Mouse (Mus musculus) CH12.LX (cell line): ENCODE measurements at regions not wholly inside any gene's neighbourhood (a gene's known extent, or its start where the extent isn't known, plus 50 kb on each side); places are given as distances from the start of the nearest gene placed in this dataset.

Experiments
- DNase-seq: peaks from one replicate; pipeline ENCODE4 v3.0.0-alpha.2; 2013; ENCODE audit errors: extremely low read depth
- H3K27ac ChIP-seq: 2 replicates; pipeline ENCODE4 v1.5.1; 2012; ENCODE audit warnings: low read depth, mild to moderate bottlenecking, control low read depth, moderate library complexity; ENCODE audit not compliant: insufficient read depth
- H3K27me3 ChIP-seq: replicated peaks from 2 replicates; pipeline ENCODE3; 2012; ENCODE audit warnings: inconsistent platforms
- H3K36me3 ChIP-seq, 2 experiments: replicated peaks in 1 of 2; 2 replicates each; pipeline versions ENCODE3 to v1.6.1; 2012; ENCODE audit warnings: inconsistent platforms in 1 of 2, low read length in 1 of 2, mild to moderate bottlenecking in 1 of 2, mixed read lengths in 1 of 2, moderate library complexity in 1 of 2; ENCODE audit not compliant: control insufficient read depth in 1 of 2, insufficient read depth in 1 of 2
- H3K4me1 ChIP-seq, 2 experiments: 2 replicates each; pipeline ENCODE4 v1.6.1; 2012; ENCODE audit warnings: inconsistent platforms in 1 of 2, moderate library complexity in 1 of 2; ENCODE audit not compliant: insufficient read depth in 2 of 2, control insufficient read depth in 1 of 2
- H3K4me2 ChIP-seq: 2 replicates; pipeline ENCODE4 v1.6.1; 2012; ENCODE audit warnings: low read depth, mild to moderate bottlenecking, control low read depth; ENCODE audit not compliant: poor library complexity, insufficient read depth, severe bottlenecking
- H3K4me3 ChIP-seq, 3 experiments: fragments of 150-350 bp in 1 of 3; sonication (generic) in 1 of 3; replicated peaks in 1 of 3; 2 replicates each; pipeline versions ENCODE3 to v1.5.1; 2011 to 2012; ENCODE audit warnings: low read depth in 2 of 3, low read length in 2 of 3, mild to moderate bottlenecking in 2 of 3, moderate library complexity in 2 of 3, control low read depth in 1 of 3, improper control_type of control experiment in 1 of 3, inconsistent platforms in 1 of 3, mixed read lengths in 1 of 3; ENCODE audit not compliant: poor library complexity in 1 of 3
- H3K79me2 ChIP-seq: replicated peaks from 2 replicates; pipeline ENCODE4 v1.6.1; 2012; ENCODE audit warnings: mild to moderate bottlenecking, moderate library complexity; ENCODE audit not compliant: control insufficient read depth, poor library complexity, insufficient read depth, severe bottlenecking; ENCODE audit errors: extremely low read depth
- H3K9ac ChIP-seq: 2 replicates; pipeline ENCODE4 v1.6.1; 2012; ENCODE audit warnings: low read depth, mild to moderate bottlenecking, control low read depth, moderate library complexity; ENCODE audit not compliant: insufficient read depth
- H3K9me3 ChIP-seq: replicated peaks from 2 replicates; pipeline ENCODE3; 2012; ENCODE audit warnings: low read length, inconsistent platforms, mixed read lengths
- CHD1 ChIP-seq: IDR thresholded peaks from 2 replicates; pipeline ENCODE4 v1.6.1; 2012; ENCODE audit warnings: low read depth, low read length, improper control_type of control experiment, inconsistent platforms
- CHD2 ChIP-seq: IDR thresholded peaks from 2 replicates; pipeline ENCODE4 v1.6.1; 2011; ENCODE audit warnings: low read length, improper control_type of control experiment
- E2F4 ChIP-seq: IDR thresholded peaks from 2 replicates; pipeline ENCODE4 v1.6.1; 2011; ENCODE audit warnings: low read depth, low read length, improper control_type of control experiment; ENCODE audit not compliant: insufficient replicate concordance
- ELF1 ChIP-seq: IDR thresholded peaks from 2 replicates; pipeline ENCODE4 v1.6.1; 2014; ENCODE audit warnings: low read depth, mild to moderate bottlenecking, inconsistent platforms, low read length, improper control_type of control experiment
- EP300 ChIP-seq: IDR thresholded peaks from 2 replicates; pipeline ENCODE4 v1.6.1; 2011; ENCODE audit warnings: low read length, improper control_type of control experiment
- ETS1 ChIP-seq: conservative IDR thresholded peaks from 2 replicates; pipeline ENCODE4 v1.6.1; 2012; ENCODE audit warnings: low read depth, mild to moderate bottlenecking, inconsistent platforms, low read length, improper control_type of control experiment, moderate library complexity
- HCFC1 ChIP-seq: IDR thresholded peaks from 2 replicates; pipeline ENCODE4 v1.6.1; 2012; ENCODE audit warnings: low read depth, mild to moderate bottlenecking, inconsistent platforms, low read length, improper control_type of control experiment
- IRF4 ChIP-seq: IDR thresholded peaks from 2 replicates; pipeline ENCODE4 v1.6.1; 2014; ENCODE audit warnings: low read depth, mild to moderate bottlenecking, inconsistent platforms, low read length, improper control_type of control experiment
- MAFK ChIP-seq: IDR thresholded peaks from 2 replicates; pipeline ENCODE4 v1.6.1; 2011; ENCODE audit warnings: low read length, improper control_type of control experiment; ENCODE audit not compliant: insufficient replicate concordance
- MAX ChIP-seq: IDR thresholded peaks from 2 replicates; pipeline ENCODE4 v1.6.1; 2011; ENCODE audit warnings: low read length, improper control_type of control experiment
- MYC ChIP-seq: IDR thresholded peaks from 2 replicates; pipeline ENCODE4 v1.6.1; 2011; ENCODE audit warnings: low read depth, mild to moderate bottlenecking, improper control_type of control experiment, low read length
- SMC3 ChIP-seq: IDR thresholded peaks from 2 replicates; pipeline ENCODE4 v1.6.1; 2011; ENCODE audit warnings: low read depth, low read length, improper control_type of control experiment
- TBP ChIP-seq: conservative IDR thresholded peaks from 2 replicates; pipeline ENCODE4 v1.6.1; 2011; ENCODE audit warnings: low read depth, low read length, improper control_type of control experiment
- UBTF ChIP-seq: IDR thresholded peaks from 2 replicates; pipeline ENCODE4 v1.6.1; 2012; ENCODE audit warnings: low read depth, mild to moderate bottlenecking, inconsistent platforms, low read length, improper control_type of control experiment, moderate library complexity
- USF1 ChIP-seq: IDR thresholded peaks from 2 replicates; pipeline ENCODE4 v1.6.1; 2014; ENCODE audit warnings: low read depth, mild to moderate bottlenecking, inconsistent platforms, low read length, improper control_type of control experiment
- USF2 ChIP-seq: conservative IDR thresholded peaks from 2 replicates; pipeline ENCODE4 v1.6.1; 2011; ENCODE audit warnings: low read depth, low read length, improper control_type of control experiment
- ZC3H11A ChIP-seq: IDR thresholded peaks from 2 replicates; pipeline ENCODE4 v1.6.1; 2012; ENCODE audit warnings: low read depth, mild to moderate bottlenecking, inconsistent platforms, low read length, improper control_type of control experiment
- ZKSCAN1 ChIP-seq: IDR thresholded peaks from 2 replicates; pipeline ENCODE4 v1.6.1; 2012; ENCODE audit warnings: low read depth, inconsistent platforms, low read length, improper control_type of control experiment, borderline replicate concordance
- ZNF384 ChIP-seq: IDR thresholded peaks from 2 replicates; pipeline ENCODE4 v1.6.1; 2012; ENCODE audit warnings: low read depth, low read length, improper control_type of control experiment, inconsistent platforms
- dilution Hi-C: fragments of 300-500 bp; cut with MboI; formaldehyde crosslinking; loops from 2 replicates; pipeline ENCODE4 v1.14.3; 2020; ENCODE audit warnings: low sequenced_read_pairs; ENCODE audit not compliant: extremely low pct_unique_long_range_greater_than_20kb, extremely low pct_ligation_motif_present
- in situ Hi-C: fragments of 300-500 bp; cut with MboI; formaldehyde crosslinking; loops from 3 replicates; pipeline ENCODE4 v1.14.3; 2019; ENCODE audit warnings: low sequenced_read_pairs, low pct_ligation_motif_present, low pct_unique_long_range_greater_than_20kb, mixed read lengths

- dilution Hi-C loops, result no loop called here
- Histone ChIP-seq H3K4me1 (no peaks in the 10 kb centered on the region), H3K9ac (no peak overlapping the region), H3K27ac (no peak overlapping the region), H3K27me3 (peaks cover 7% of the 10 kb centered on the region), H3K4me3 (no peak overlapping the region), H3K36me3 (no peaks in the 10 kb centered on the region), H3K79me2 (no peaks in the 10 kb centered on the region)
- peak; percentile 62 for DNase-seq
- in situ Hi-C loops, result no loop called here
- peak; percentile 85 for TF ChIP-seq IRF4
- no peak for TF ChIP-seq USF1
- TF ChIP-seq SMC3, result no peak
- TF ChIP-seq, all 38 proteins: peak for 1
- no peak overlapping the region for H3K4me2 ChIP-seq
- no peaks in the 10 kb centered on the region for H3K9me3 ChIP-seq
Observed at GRCm38 (mm10) chr14:80157002-80157401, 173.1 kb downstream of the Olfm4 start.

- Histone ChIP-seq H3K9ac (no peak overlapping the region), H3K4me2 (no peak overlapping the region), H3K79me2 (no peaks in the 10 kb centered on the region), H3K9me3 (no peaks in the 10 kb centered on the region), H3K4me1 (no peaks in the 10 kb centered on the region), H3K27me3 (peaks cover 16% of the 10 kb centered on the region), H3K36me3 (no peaks in the 10 kb centered on the region), H3K4me3 (no peak overlapping the region), H3K27ac (no peak overlapping the region)
- TF ChIP-seq CHD1 (no peak), USF2 (no peak), TBP (no peak), E2F4 (no peak), ZKSCAN1 (no peak), UBTF (no peak), ELF1 (no peak), ETS1 (no peak), ZNF384 (no peak), MYC (no peak), HCFC1 (no peak), MAX (no peak), EP300 (no peak), ZC3H11A (no peak), CHD2 (no peak), MAFK (no peak), IRF4 (no peak)
- in situ Hi-C loops, result no loop called here
- no peak for DNase-seq
- dilution Hi-C loops, result no loop called here
Observed at GRCm38 (mm10) chr14:80169211-80169610, 185.3 kb downstream of the Olfm4 start.
